Mouse (Mus musculus) MEL (cell line): ENCODE measurements around the gene Gorasp2. TPM values are rescaled to one million over a fixed set of nuclear protein-coding genes. Genes with fewer than 3 reads are reported as not detected.
A peak's percentile ranks its signal among the peaks of the same experiment; 100 is the strongest.

Experiments
- DNase-seq: peaks from one replicate; pipeline ENCODE4 v3.0.0; 2011; ENCODE audit warnings: low read depth, low spot score
- H3K27ac ChIP-seq: 2 replicates; pipeline ENCODE4 v1.5.1; 2012; ENCODE audit warnings: low read depth, mild to moderate bottlenecking, control low read depth, low read length, moderate library complexity; ENCODE audit not compliant: control insufficient read depth
- H3K27me3 ChIP-seq, 2 experiments: fragments of 150-350 bp in 1 of 2; sonication (generic) in 1 of 2; 2 replicates each; pipeline ENCODE4 v1.6.1; 2012; ENCODE audit warnings: low read length in 2 of 2, mild to moderate bottlenecking in 2 of 2, improper control_type of control experiment in 1 of 2, moderate library complexity in 1 of 2; ENCODE audit not compliant: insufficient read depth in 2 of 2, control insufficient read depth in 1 of 2
- H3K36me3 ChIP-seq, 2 experiments: 2 replicates each; pipeline ENCODE4 v1.6.1; 2012 to 2014; ENCODE audit warnings: low read length in 2 of 2, improper control_type of control experiment in 1 of 2, inconsistent platforms in 1 of 2, mild to moderate bottlenecking in 1 of 2; ENCODE audit not compliant: insufficient read depth in 2 of 2, control insufficient read depth in 1 of 2
- H3K4me1 ChIP-seq, 2 experiments: fragments of 150-350 bp in 1 of 2; sonication (generic) in 1 of 2; 2 replicates each; pipeline ENCODE4 v1.6.1; 2012; ENCODE audit warnings: low read length in 2 of 2, improper control_type of control experiment in 1 of 2, mild to moderate bottlenecking in 1 of 2; ENCODE audit not compliant: insufficient read depth in 2 of 2, control insufficient read depth in 1 of 2
- H3K4me3 ChIP-seq, 2 experiments: fragments of 150-350 bp in 1 of 2; sonication (generic) in 1 of 2; 2 replicates each; pipeline ENCODE4 v1.5.1; 2012; ENCODE audit warnings: low read depth in 2 of 2, low read length in 2 of 2, mild to moderate bottlenecking in 2 of 2, moderate library complexity in 2 of 2, control low read depth in 1 of 2, improper control_type of control experiment in 1 of 2; ENCODE audit not compliant: control insufficient read depth in 1 of 2, insufficient read depth in 1 of 2
- H3K79me2 ChIP-seq: 2 replicates; pipeline ENCODE4 v1.6.1; 2012; ENCODE audit warnings: mild to moderate bottlenecking, low read length, moderate library complexity; ENCODE audit not compliant: control insufficient read depth, poor library complexity, insufficient read depth
- H3K9ac ChIP-seq: 2 replicates; pipeline ENCODE4 v1.6.1; 2012; ENCODE audit warnings: low read depth, mild to moderate bottlenecking, control low read depth, low read length, moderate library complexity; ENCODE audit not compliant: control insufficient read depth, poor library complexity, severe bottlenecking
- H3K9me3 ChIP-seq: fragments of 150-350 bp; sonication (generic); replicated peaks from 2 replicates; pipeline ENCODE4 v1.6.1; 2012; ENCODE audit warnings: mild to moderate bottlenecking, low read length, improper control_type of control experiment, moderate library complexity; ENCODE audit not compliant: insufficient read depth
- CHD1 ChIP-seq: IDR thresholded peaks from 2 replicates; pipeline ENCODE4 v1.6.1; 2012; ENCODE audit warnings: low read depth, mild to moderate bottlenecking, inconsistent platforms, low read length, improper control_type of control experiment
- CHD2 ChIP-seq: IDR thresholded peaks from 2 replicates; pipeline ENCODE4 v1.6.1; 2011; ENCODE audit warnings: low read length, improper control_type of control experiment
- CTCF ChIP-seq, 3 experiments: IDR thresholded peaks in 2 of 3; conservative IDR thresholded peaks in 1 of 3; 2 replicates each; pipeline ENCODE4 v1.5.1; 2011 to 2012; ENCODE audit warnings: low read length in 3 of 3, low read depth in 2 of 3, mild to moderate bottlenecking in 2 of 3, improper control_type of control experiment in 1 of 3, inconsistent platforms in 1 of 3, mixed read lengths in 1 of 3, moderate library complexity in 1 of 3; ENCODE audit not compliant: control insufficient read depth in 1 of 3, insufficient read depth in 1 of 3, poor library complexity in 1 of 3, severe bottlenecking in 1 of 3
- EP300 ChIP-seq, 2 experiments: IDR thresholded peaks; 2 replicates each; pipeline ENCODE4 v1.6.1; 2011; ENCODE audit warnings: improper control_type of control experiment in 2 of 2, low read length in 2 of 2, low read depth in 1 of 2, mild to moderate bottlenecking in 1 of 2
- ETS1 ChIP-seq: IDR thresholded peaks from 2 replicates; pipeline ENCODE4 v1.6.1; 2012; ENCODE audit warnings: low read depth, mild to moderate bottlenecking, inconsistent platforms, low read length, improper control_type of control experiment, moderate library complexity
- GATA1 ChIP-seq: IDR thresholded peaks from 2 replicates; pipeline ENCODE4 v1.6.1; 2011; ENCODE audit warnings: low read depth, low read length, improper control_type of control experiment
- HCFC1 ChIP-seq: IDR thresholded peaks from 2 replicates; pipeline ENCODE4 v1.6.1; 2012; ENCODE audit warnings: low read depth, mild to moderate bottlenecking, inconsistent platforms, low read length, improper control_type of control experiment, moderate library complexity
- MAX ChIP-seq: IDR thresholded peaks from 2 replicates; pipeline ENCODE4 v1.6.1; 2011; ENCODE audit warnings: low read length, improper control_type of control experiment
- MEF2A ChIP-seq: IDR thresholded peaks from 2 replicates; pipeline ENCODE4 v1.6.1; 2014; ENCODE audit warnings: low read depth, mild to moderate bottlenecking, inconsistent platforms, low read length, improper control_type of control experiment; ENCODE audit not compliant: poor library complexity, insufficient replicate concordance, severe bottlenecking; ENCODE audit errors: extremely low read depth
- MXI1 ChIP-seq: IDR thresholded peaks from 2 replicates; pipeline ENCODE4 v1.6.1; 2011; ENCODE audit warnings: mild to moderate bottlenecking, low read depth, low read length, improper control_type of control experiment
- MYB ChIP-seq: IDR thresholded peaks from 2 replicates; pipeline ENCODE4 v1.6.1; 2011; ENCODE audit warnings: mild to moderate bottlenecking, low read depth, low read length, improper control_type of control experiment
- MYC ChIP-seq: IDR thresholded peaks from 2 replicates; pipeline ENCODE4 v1.6.1; 2011; ENCODE audit warnings: low read depth, mild to moderate bottlenecking, low read length, improper control_type of control experiment, moderate library complexity
- POLR2A ChIP-seq, 2 experiments: IDR thresholded peaks; 2 replicates each; pipeline ENCODE4 v1.6.1; 2011 to 2012; ENCODE audit warnings: low read length in 2 of 2, mild to moderate bottlenecking in 2 of 2, control low read depth in 1 of 2, improper control_type of control experiment in 1 of 2, low read depth in 1 of 2, moderate library complexity in 1 of 2; ENCODE audit not compliant: control insufficient read depth in 1 of 2, insufficient read depth in 1 of 2, poor library complexity in 1 of 2
- SMC3 ChIP-seq: IDR thresholded peaks from 2 replicates; pipeline ENCODE4 v1.6.1; 2011; ENCODE audit warnings: low read depth, low read length, improper control_type of control experiment
- TAL1 ChIP-seq: IDR thresholded peaks from 2 replicates; pipeline ENCODE4 v1.6.1; 2012; ENCODE audit warnings: mild to moderate bottlenecking, inconsistent platforms, low read length, moderate library complexity, mixed read lengths
- UBTF ChIP-seq: IDR thresholded peaks from 2 replicates; pipeline ENCODE4 v1.6.1; 2012; ENCODE audit warnings: low read depth, mild to moderate bottlenecking, inconsistent platforms, low read length, improper control_type of control experiment, moderate library complexity, borderline replicate concordance; ENCODE audit not compliant: insufficient read depth
- ZC3H11A ChIP-seq: IDR thresholded peaks from 2 replicates; pipeline ENCODE4 v1.6.1; 2012; ENCODE audit warnings: low read depth, mild to moderate bottlenecking, inconsistent platforms, low read length, improper control_type of control experiment
- ZMIZ1 ChIP-seq: IDR thresholded peaks from 2 replicates; pipeline ENCODE4 v1.6.1; 2012; ENCODE audit warnings: low read depth, mild to moderate bottlenecking, inconsistent platforms, low read length, improper control_type of control experiment, moderate library complexity
- polyA plus RNA-seq, 2 experiments: library from polyadenylated mRNA; stranded (reverse) in 1 of 2; unstranded in 1 of 2; fragments of >175 nt in 1 of 2; fragments of >200 nt in 1 of 2; gene quantifications; 2 replicates each; pipeline versions ENCODE4 v1.2.1 to v1.2.4; 2012; ENCODE audit warnings: low replicate concordance in 2 of 2, low read depth in 1 of 2; ENCODE audit not compliant: insufficient read length in 2 of 2, insufficient read depth in 1 of 2, missing spikeins in 1 of 2
- total RNA-seq: library from RNA; depleted of rRNA; stranded (reverse); fragments of 300-350 nt; gene quantifications from 2 replicates; pipeline ENCODE4 v1.2.3, GENCODE M21; 2012

Gorasp2 gene
- total and polyA plus RNA-seq, 3 experiments, result 81.8 to 132 (median 124) TPM

DNA sequence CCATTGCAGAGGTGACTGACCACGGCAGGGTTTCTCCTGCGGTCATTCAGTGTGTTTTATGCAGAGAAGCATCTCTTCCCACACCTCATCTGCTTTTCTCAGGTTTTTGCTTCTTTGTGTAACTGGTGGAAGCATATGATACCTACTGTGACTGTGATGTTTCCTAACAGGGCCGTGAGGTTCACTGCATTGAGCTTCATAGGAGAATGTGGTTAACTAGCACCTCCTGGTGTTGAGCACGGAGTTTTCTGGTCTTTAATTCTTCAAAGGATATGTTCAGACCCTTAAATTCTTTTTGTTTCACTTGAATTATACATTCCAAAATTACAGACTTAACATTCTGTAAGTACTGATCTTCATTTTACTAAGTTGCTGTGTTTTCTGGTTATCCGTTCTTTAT is 2.4 kb downstream of the Gorasp2 start:
- H3K27me3 ChIP-seq, result no peaks in the 10 kb centered on the region
- H3K27ac ChIP-seq, result no peak overlapping the region
- H3K9me3 ChIP-seq, result no peaks in the 10 kb centered on the region
- H3K36me3 ChIP-seq, result peaks cover 8 to 31% of the 10 kb centered on the region in 2 experiments; a peak in 3 of 4 replicates
- H3K4me3 ChIP-seq, result no peak overlapping the region
- H3K79me2 ChIP-seq, result peaks cover 58% of the 10 kb centered on the region
- H3K9ac ChIP-seq, result no peak overlapping the region
- H3K4me1 ChIP-seq, result peaks cover 7 to 18% of the 10 kb centered on the region in 2 experiments
- TF ChIP-seq HCFC1, result no peak
- TF ChIP-seq CTCF (IDR thresholded peaks at IDR 0.05 in 2 of 3, conservative IDR thresholded peaks at IDR 0.05 in 1 of 3; ENCODE audit: control insufficient read depth in 1 of 3, insufficient read depth in 1 of 3, low read depth in 2 of 3, low read length in 3 of 3, poor library complexity in 1 of 3, severe bottlenecking in 1 of 3), result peak in 1 of 3 experiments; percentile 37; a peak in 3 of 6 replicates
- TF ChIP-seq, all 39 proteins: peak for 1
- DNase-seq, result peak; percentile 45

DNA sequence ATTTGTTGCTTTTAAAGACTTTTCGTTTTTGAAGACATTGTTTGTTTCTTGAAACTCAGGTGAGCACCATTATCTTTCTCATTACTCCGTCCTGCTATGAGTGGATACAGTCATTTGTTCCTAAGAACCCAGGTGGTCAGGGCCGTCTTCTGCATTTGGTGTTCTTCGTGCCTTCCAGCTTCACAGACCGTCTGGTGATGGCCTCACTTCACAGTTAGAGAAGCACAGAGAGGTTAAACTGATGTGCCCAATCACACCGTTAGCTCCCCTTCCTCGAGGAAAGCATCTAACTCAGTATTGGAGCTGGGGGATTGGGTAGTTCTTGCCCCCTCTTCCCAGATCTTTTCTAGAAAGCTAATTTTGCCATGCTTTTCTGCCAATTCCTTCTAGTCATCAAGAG is 5.6 kb downstream of the Gorasp2 start:
- no peak overlapping the region for H3K9ac ChIP-seq
- TF ChIP-seq MXI1 (no peak), GATA1 (no peak), TAL1 (no peak), ETS1 (no peak), MYC (no peak), MYB (no peak), ZMIZ1 (no peak), POLR2A (IDR thresholded peaks at IDR 0.05; ENCODE audit: control insufficient read depth in 1 of 2, insufficient read depth in 1 of 2, low read depth in 1 of 2, low read length in 2 of 2, poor library complexity in 1 of 2) (no peak), MEF2A (no peak), EP300 (IDR thresholded peaks at IDR 0.05; ENCODE audit: low read depth in 1 of 2, low read length in 2 of 2) (no peak), CHD2 (no peak), MAX (no peak), UBTF (no peak), CHD1 (no peak), ZC3H11A (no peak), SMC3 (no peak)
- TF ChIP-seq, all 39 proteins: peak for 0
- peaks cover 7 to 11% of the 10 kb centered on the region in 2 experiments for H3K4me1 ChIP-seq
- peaks cover 73% of the 10 kb centered on the region for H3K79me2 ChIP-seq
- H3K27me3 ChIP-seq, result no peaks in the 10 kb centered on the region
- no peak overlapping the region for H3K4me3 ChIP-seq
- H3K27ac ChIP-seq, result no peak overlapping the region
- H3K9me3 ChIP-seq, result no peaks in the 10 kb centered on the region
- peaks cover 8 to 27% of the 10 kb centered on the region in 2 experiments; a peak in 3 of 4 replicates for H3K36me3 ChIP-seq
- DNase-seq, result no peak
